Mouse (Mus musculus) T-helper 17 cell (primary cell): Measurements from ENCODE around the gene Gm17654.

Source experiments
- in situ Hi-C, 2 experiments: fragments of 300-600 bp; cut with MboI, MseI; formaldehyde crosslinking; loops; 1 replicate in 1 of 2; 2 replicates in 1 of 2; pipeline ENCODE4 v1.15.1; 2025; ENCODE audit warnings: high pct_unique_total_duplicates in 2 of 2

Gene Gm17654

GRCm38 (mm10) chr14:43579046-43579445 is at the start of gene Gm17654:
Gene Gm17654 (minus strand): TSS chr14:43579146.
- in situ Hi-C loops = loop anchor here (5.0 to 25.0 kb wide), 4 partner anchors 592 to 1957 kb away; partner anchors contain the start of genes Gm3072 (in 2 of the 2) and Gm6401 (in 1 of the 2)

GRCm38 (mm10) chr14:43607913-43608312 is 29.0 kb upstream of the Gm17654 start, which contains the start of gene Gm10375:
Gene Gm10375 (minus strand): TSS chr14:43608013.
- in situ Hi-C loops = loop anchor here (5.0 to 10.0 kb wide), 2 partner anchors 261 to 1423 kb away; partner anchors contain the start of gene 1700001F09Rik (in 1 of the 2)

GRCm38 (mm10) chr14:43577969-43578368 is 977 bp downstream of the Gm17654 start:
- in situ Hi-C loops = loop anchor here (5.0 to 25.0 kb wide), 4 partner anchors 591 to 1956 kb away; partner anchors contain the start of genes Gm3072 (in 2 of the 2) and Gm6401 (in 1 of the 2)

GRCm38 (mm10) chr14:43552271-43552670 is 26.7 kb downstream of the Gm17654 start:
- in situ Hi-C loops = loop anchor here (5.0 to 25.0 kb wide), 3 partner anchors 110 to 285 kb away; partner anchors contain the start of genes Gm7324 (in 1 of the 2) and Gm8165 (in 1 of the 2)

- in situ Hi-C loops = loop anchor here in 1 of 2 experiments (5.0 to 25.0 kb wide), 2 partner anchors 284 to 1609 kb away; partner anchors contain the start of gene 1700024B05Rik
Observed at GRCm38 (mm10) chr14:43546281-43546680, 32.7 kb downstream of the Gm17654 start.

GRCm38 (mm10) chr14:43543276-43543675 is 35.7 kb downstream of the Gm17654 start, which contains the start of gene Gm5799:
Gene Gm5799 (plus strand): TSS chr14:43543576.
- in situ Hi-C loops = loop anchor here in 1 of 2 experiments (25.0 kb wide), 1 partner anchor 1606 kb away; the partner anchor contains the start of gene 1700024B05Rik

- in situ Hi-C loops = loop anchor here (5.0 to 25.0 kb wide), 5 partner anchors 53 to 1601 kb away; partner anchors contain the start of gene 1700024B05Rik (in 1 of the 2)
Observed at GRCm38 (mm10) chr14:43538144-43538543, 40.8 kb downstream of the Gm17654 start.

GRCm38 (mm10) chr14:43532387-43532786 is 46.6 kb downstream of the Gm17654 start:
- in situ Hi-C loops = loop anchor here (10.0 to 25.0 kb wide), 4 partner anchors 48 to 1595 kb away; partner anchors contain the start of gene 1700024B05Rik (in 1 of the 2)

- in situ Hi-C loops = loop anchor here (10.0 to 25.0 kb wide), 4 partner anchors 47 to 1595 kb away; partner anchors contain the start of gene 1700024B05Rik (in 1 of the 2)
Observed at GRCm38 (mm10) chr14:43532011-43532383, 46.9 kb downstream of the Gm17654 start.

- in situ Hi-C loops = loop anchor here (10.0 to 25.0 kb wide), 4 partner anchors 47 to 1594 kb away; partner anchors contain the start of gene 1700024B05Rik (in 1 of the 2)
Observed at GRCm38 (mm10) chr14:43531052-43532010, 47.6 kb downstream of the Gm17654 start.
